Mouse (Mus musculus) erythroblast, embryonic 14.5 days (primary cell): Measurements from ENCODE around the gene Nudt4. TPM values are rescaled to one million over a fixed set of nuclear protein-coding genes. Genes with fewer than 3 reads are reported as not detected.
"Not testable (repeated sequence)": the region's sequence is repeated elsewhere in the genome, so short reads cannot be mapped to it uniquely, and the experiment has no call there.

ENCODE experiments used
- H3K27me3 ChIP-seq: 2 replicates; pipeline ENCODE4 v1.6.1; 2012; ENCODE audit warnings: inconsistent platforms; ENCODE audit not compliant: control insufficient read depth
- H3K36me3 ChIP-seq: 2 replicates; pipeline ENCODE4 v1.6.1; 2012; ENCODE audit warnings: mild to moderate bottlenecking, inconsistent platforms; ENCODE audit not compliant: control insufficient read depth
- H3K4me1 ChIP-seq: 2 replicates; pipeline ENCODE4 v1.6.1; 2012; ENCODE audit warnings: inconsistent platforms; ENCODE audit not compliant: control insufficient read depth
- H3K4me3 ChIP-seq: replicated peaks from 2 replicates; pipeline ENCODE3; 2012; ENCODE audit warnings: moderate library complexity, mild to moderate bottlenecking, inconsistent platforms
- H3K9me3 ChIP-seq: 2 replicates; pipeline ENCODE4 v1.6.1; 2012; ENCODE audit warnings: low read length, inconsistent platforms, mixed read lengths; ENCODE audit not compliant: control insufficient read depth
- GATA1 ChIP-seq: IDR thresholded peaks from 2 replicates; pipeline ENCODE4 v1.6.1; 2012; ENCODE audit warnings: low read length, inconsistent platforms, mixed read lengths
- TAL1 ChIP-seq: IDR thresholded peaks from 3 replicates; pipeline ENCODE4 v1.6.1; 2012; ENCODE audit warnings: low read length, inconsistent platforms, mixed read lengths
- polyA plus RNA-seq: library from polyadenylated mRNA; stranded (reverse); fragments of >175 nt; gene quantifications from 2 replicates; pipeline ENCODE4 v1.2.3, GENCODE M21; 2012

Gene Nudt4
- polyA plus RNA-seq, 1 experiment, result 28.8 TPM

- Histone ChIP-seq H3K36me3 (peaks cover 72% of the 10 kb centered on the region), H3K9me3 (no peaks in the 10 kb centered on the region), H3K4me3 (peak overlapping the region; percentile 59), H3K4me1 (peaks cover 69% of the 10 kb centered on the region), H3K27me3 (no peaks in the 10 kb centered on the region)
- no peak for TF ChIP-seq GATA1
- no peak for TF ChIP-seq TAL1
Observed at GRCm38 (mm10) chr10:95560394-95560983, 3.5 kb downstream of the Nudt4 start.

GRCm38 (mm10) chr10:95559426-95559825 is 4.5 kb downstream of the Nudt4 start:
- TF ChIP-seq TAL1, result no peak
- no peak for TF ChIP-seq GATA1
- peak overlapping the region; percentile 59 for H3K4me3 ChIP-seq
- H3K4me1 ChIP-seq, result peaks cover 67% of the 10 kb centered on the region

GRCm38 (mm10) chr10:95557337-95557828 is 6.6 kb downstream of the Nudt4 start:
- Histone ChIP-seq H3K4me3 (peak overlapping the region; percentile 9), H3K4me1 (peaks cover 78% of the 10 kb centered on the region), H3K36me3 (peaks cover 98% of the 10 kb centered on the region), H3K27me3 (no peaks in the 10 kb centered on the region), H3K9me3 (no peaks in the 10 kb centered on the region)
- TF ChIP-seq GATA1 (no peak), TAL1 (no peak)

More at GRCm38 (mm10) chr10:95559426-95559825, 4.5 kb downstream of the Nudt4 start:
- H3K36me3 ChIP-seq, result peaks cover 82% of the 10 kb centered on the region
- no peaks in the 10 kb centered on the region for H3K9me3 ChIP-seq
- H3K27me3 ChIP-seq, result no peaks in the 10 kb centered on the region

GRCm38 (mm10) chr10:95555866-95556265 is 8.1 kb downstream of the Nudt4 start:
- Histone ChIP-seq H3K36me3 (peaks cover 100% of the 10 kb centered on the region), H3K27me3 (no peaks in the 10 kb centered on the region), H3K9me3 (no peaks in the 10 kb centered on the region), H3K4me3 (peak overlapping the region; percentile 20), H3K4me1 (peaks cover 74% of the 10 kb centered on the region)
- no peak for TF ChIP-seq GATA1
- TF ChIP-seq TAL1, result no peak

GRCm38 (mm10) chr10:95552326-95552725 is 11.6 kb downstream of the Nudt4 start:
- no peak overlapping the region for H3K4me3 ChIP-seq

GRCm38 (mm10) chr10:95551752-95552151 is 12.2 kb downstream of the Nudt4 start:
- H3K9me3 ChIP-seq, result no peaks in the 10 kb centered on the region
- no peaks in the 10 kb centered on the region for H3K27me3 ChIP-seq
- no peak overlapping the region for H3K4me3 ChIP-seq
- peaks cover 37% of the 10 kb centered on the region for H3K4me1 ChIP-seq
- TF ChIP-seq TAL1 (no peak), GATA1 (no peak)
- peaks cover 100% of the 10 kb centered on the region for H3K36me3 ChIP-seq

More at GRCm38 (mm10) chr10:95552326-95552725, 11.6 kb downstream of the Nudt4 start:
- H3K27me3 ChIP-seq, result no peaks in the 10 kb centered on the region
- H3K9me3 ChIP-seq, result no peaks in the 10 kb centered on the region
- H3K36me3 ChIP-seq, result peaks cover 100% of the 10 kb centered on the region
- TF ChIP-seq GATA1, result no peak
- TF ChIP-seq TAL1, result no peak
- H3K4me1 ChIP-seq, result peaks cover 40% of the 10 kb centered on the region

GRCm38 (mm10) chr10:95550506-95550905 is 13.4 kb downstream of the Nudt4 start:
- Histone ChIP-seq H3K9me3 (no peaks in the 10 kb centered on the region), H3K4me3 (no peak overlapping the region), H3K4me1 (peaks cover 25% of the 10 kb centered on the region), H3K36me3 (peaks cover 100% of the 10 kb centered on the region), H3K27me3 (no peaks in the 10 kb centered on the region)
- no peak for TF ChIP-seq GATA1
- TF ChIP-seq TAL1, result no peak

- H3K4me1 ChIP-seq, result peaks cover 13% of the 10 kb centered on the region
- not testable (repeated sequence) for H3K4me3 ChIP-seq, H3K27me3 ChIP-seq, H3K9me3 ChIP-seq
- peaks cover 100% of the 10 kb centered on the region for H3K36me3 ChIP-seq
Observed at GRCm38 (mm10) chr10:95549080-95549479, 14.9 kb downstream of the Nudt4 start.

- H3K27me3 ChIP-seq, result no peaks in the 10 kb centered on the region
- H3K36me3 ChIP-seq, result peaks cover 99% of the 10 kb centered on the region
- no peaks in the 10 kb centered on the region for H3K9me3 ChIP-seq
- H3K4me1 ChIP-seq, result peaks cover 6% of the 10 kb centered on the region
- TF ChIP-seq GATA1 (no peak), TAL1 (no peak)
- H3K4me3 ChIP-seq, result no peak overlapping the region
Observed at GRCm38 (mm10) chr10:95548154-95548826, 15.7 kb downstream of the Nudt4 start.

- Histone ChIP-seq H3K36me3 (peaks cover 87% of the 10 kb centered on the region), H3K9me3 (no peaks in the 10 kb centered on the region), H3K27me3 (no peaks in the 10 kb centered on the region), H3K4me3 (no peak overlapping the region), H3K4me1 (no peaks in the 10 kb centered on the region)
- TF ChIP-seq GATA1 (no peak), TAL1 (no peak)
Observed at GRCm38 (mm10) chr10:95546178-95546577, 17.8 kb downstream of the Nudt4 start.
